7 mouse cellular contexts compared by ENCODE assay signal in genomic region chr2:145168405-145168971, GRCm38 (mm10). TPM values are rescaled to one million over a fixed set of nuclear protein-coding genes. Genes with fewer than 3 reads are reported as not detected.
A peak's percentile ranks its signal among the peaks of the same experiment; 100 is the strongest.
DNase-seq lines count a peak whose midpoint lies in the region; ATAC-seq lines count a peak whose summit lies in the region.

No protein-coding gene starts in this region.

- peaks cover 13% of the 10 kb centered on the region; the same call in 1 of the 2 replicates for H3K4me1 ChIP-seq in lung, embryonic 15.5 days
- H3K4me1 ChIP-seq in embryonic facial prominence, embryonic 12.5 days, result peaks cover 7% of the 10 kb centered on the region; the same call in 1 of the 2 replicates
- H3K4me1 ChIP-seq in intestine, embryonic 14.5 days (replicated peaks; ENCODE audit: control insufficient read depth, insufficient read depth, low read length), result no peaks in the 10 kb centered on the region; the same call in 1 of the 2 replicates
- H3K4me1 ChIP-seq in midbrain, embryonic 11.5 days (ENCODE audit: control insufficient read depth, insufficient read depth, low read length), result peaks cover 6% of the 10 kb centered on the region; the same call in 1 of the 2 replicates

- DNase-seq in lung, postnatal 10 days, result no peak
- no peak for DNase-seq in intestine, embryonic 14.5 days (ENCODE audit: low spot score)
- peak; percentile 91 for DNase-seq in midbrain, embryonic 11.5 days (ENCODE audit: low spot score, missing footprints)
- no peak for DNase-seq in cerebellum, adult 11-12 months
- DNase-seq in MN1 (ENCODE audit: low spot score), result no peak

- H3K27me3 ChIP-seq in lung, embryonic 15.5 days, result 0 out of 2 replicates have a peak, but pooled peaks cover 2% of the 10 kb centered on the region
- H3K27me3 ChIP-seq in embryonic facial prominence, embryonic 12.5 days, result no peaks in the 10 kb centered on the region
- no peaks in the 10 kb centered on the region for H3K27me3 ChIP-seq in intestine, embryonic 14.5 days (replicated peaks; ENCODE audit: control insufficient read depth, insufficient read depth, low read length)
- H3K27me3 ChIP-seq in midbrain, embryonic 11.5 days (ENCODE audit: control insufficient read depth, insufficient read depth, low read length), result no peaks in the 10 kb centered on the region

- H3K9ac ChIP-seq in lung, embryonic 15.5 days, result peak overlapping the region; percentile 72
- H3K9ac ChIP-seq in embryonic facial prominence, embryonic 12.5 days, result peak overlapping the region; percentile 79
- H3K9ac ChIP-seq in intestine, embryonic 14.5 days (ENCODE audit: low read length), result peak overlapping the region; percentile 75
- peak overlapping the region; percentile 70 for H3K9ac ChIP-seq in midbrain, embryonic 11.5 days (ENCODE audit: low read length)

- H3K36me3 ChIP-seq in lung, embryonic 15.5 days, result no peaks in the 10 kb centered on the region
- no peaks in the 10 kb centered on the region for H3K36me3 ChIP-seq in embryonic facial prominence, embryonic 12.5 days
- H3K36me3 ChIP-seq in intestine, embryonic 14.5 days (ENCODE audit: control insufficient read depth, insufficient read depth, low read length), result no peaks in the 10 kb centered on the region
- H3K36me3 ChIP-seq in midbrain, embryonic 11.5 days (ENCODE audit: control insufficient read depth, insufficient read depth, low read length), result no peaks in the 10 kb centered on the region

- H3K4me2 ChIP-seq in lung, embryonic 15.5 days, result peak overlapping the region; percentile 94
- peak overlapping the region; percentile 95 for H3K4me2 ChIP-seq in embryonic facial prominence, embryonic 12.5 days (replicated peaks)
- H3K4me2 ChIP-seq in intestine, embryonic 14.5 days (ENCODE audit: low read length), result peak overlapping the region; percentile 81
- H3K4me2 ChIP-seq in midbrain, embryonic 11.5 days, result peak overlapping the region; percentile 90

- WGBS in lung, embryonic 15.5 days, result 9% methylated on average over 10 of the region's 10 CpGs
- 14% methylated on average over 8 of the region's 10 CpGs for WGBS in embryonic facial prominence, embryonic 12.5 days
- WGBS in intestine, embryonic 14.5 days, result 5% methylated on average over 10 of the region's 10 CpGs
- WGBS in midbrain, embryonic 11.5 days, result 9% methylated on average over 10 of the region's 10 CpGs

- peak; percentile 15 for ATAC-seq in lung, embryonic 15.5 days (ENCODE audit: borderline replicate concordance, extremely low read depth, low FRiP score, low TSS enrichment)
- ATAC-seq in embryonic facial prominence, embryonic 12.5 days (ENCODE audit: insufficient number of reproducible peaks, insufficient read depth, low FRiP score, low TSS enrichment), result 0 out of 2 replicates have a peak, but pooled peaks have one; percentile 10
- peak; percentile 41 for ATAC-seq in intestine, embryonic 14.5 days (replicated peaks; ENCODE audit: low FRiP score, low TSS enrichment, low read depth)
- ATAC-seq in midbrain, embryonic 11.5 days (ENCODE audit: low FRiP score), result peak; percentile 14; the same call in 1 of the 2 replicates

- H3K4me3 ChIP-seq in lung, embryonic 15.5 days, result peak overlapping the region; percentile 72
- peak overlapping the region; percentile 83 for H3K4me3 ChIP-seq in embryonic facial prominence, embryonic 12.5 days
- H3K4me3 ChIP-seq in intestine, embryonic 14.5 days (ENCODE audit: low read depth, low read length), result peak overlapping the region; percentile 73
- peak overlapping the region; percentile 55 for H3K4me3 ChIP-seq in midbrain, embryonic 11.5 days (ENCODE audit: low read depth, low read length)

- H3K9me3 ChIP-seq in lung, embryonic 15.5 days, result no peaks in the 10 kb centered on the region
- H3K9me3 ChIP-seq in embryonic facial prominence, embryonic 12.5 days, result no peaks in the 10 kb centered on the region
- no peaks in the 10 kb centered on the region for H3K9me3 ChIP-seq in intestine, embryonic 14.5 days (ENCODE audit: control insufficient read depth, low read length)
- no peaks in the 10 kb centered on the region for H3K9me3 ChIP-seq in midbrain, embryonic 11.5 days (ENCODE audit: control insufficient read depth, low read length)

- H3K27ac ChIP-seq in lung, embryonic 15.5 days, result peak overlapping the region; percentile 78
- peak overlapping the region; percentile 76 for H3K27ac ChIP-seq in embryonic facial prominence, embryonic 12.5 days
- H3K27ac ChIP-seq in intestine, embryonic 14.5 days (ENCODE audit: low read depth), result peak overlapping the region; percentile 89
- peak overlapping the region; percentile 75; the same call in 1 of the 2 replicates for H3K27ac ChIP-seq in midbrain, embryonic 11.5 days (ENCODE audit: low read depth, low read length)

RNA-seq across cellular contexts. Expression of gene Slc24a3, which starts 0.9 kb away (rescaled TPM):
- polyA plus RNA-seq in lung, embryonic 15.5 days (2015; fragmentation: Nextera tagmentation; extraction: Ambion mirVana), result 2.8 and 2.9 TPM in 2 replicates
- 2.1 and 2.4 TPM in 2 replicates for polyA plus RNA-seq in embryonic facial prominence, embryonic 12.5 days (2016; fragmentation: Nextera tagmentation; extraction: Ambion mirVana)
- 7.3 and 8.8 TPM in 2 replicates for polyA plus RNA-seq in intestine, embryonic 14.5 days (2014; fragmentation: Nextera tagmentation; extraction: Ambion mirVana)
- 1.6 and 1.9 TPM in 2 replicates for polyA plus RNA-seq in midbrain, embryonic 11.5 days (2014; fragmentation: Nextera tagmentation; extraction: Ambion mirVana)
